Mouse (Mus musculus) heart, adult 18-20 months (tissue): ENCODE results near the gene Fam107b. TPM values are rescaled to one million over a fixed set of nuclear protein-coding genes. Genes with fewer than 3 reads are reported as not detected.
A peak's percentile ranks its signal among the peaks of the same experiment; 100 is the strongest.
"Not testable (repeated sequence)": the region's sequence is repeated elsewhere in the genome, so short reads cannot be mapped to it uniquely, and the experiment has no call there.

Source experiments
- DNase-seq, 2 experiments: peaks; one replicate each; pipeline ENCODE4 v3.0.0; 2021 to 2022; ENCODE audit warnings: mixed read lengths in 1 of 2
- total RNA-seq, 2 experiments: library from RNA; stranded (reverse); gene quantifications; 2 replicates each; pipeline ENCODE4 v1.2.3; 2021

The Fam107b gene
- total RNA-seq, 2 experiments from 2014 or later: 5.5 to 11.9 TPM

- DNase-seq: no peak
Measured at GRCm38 (mm10) chr2:3712369-3713042, 142.2 kb downstream of the Fam107b start.

GRCm38 (mm10) chr2:3713212-3713681 is 143.0 kb downstream of the Fam107b start:
- peak; percentile 92 to 96 for DNase-seq

GRCm38 (mm10) chr2:3713682-3714361 is 143.5 kb downstream of the Fam107b start:
- DNase-seq: peak; percentile 27 to 48

- no peak for DNase-seq
Measured at GRCm38 (mm10) chr2:3714511-3714910, 144.2 kb downstream of the Fam107b start.

- DNase-seq: no peak
Measured at GRCm38 (mm10) chr2:3715424-3715823, 145.1 kb downstream of the Fam107b start.

GRCm38 (mm10) chr2:3717268-3717667 is 147.0 kb downstream of the Fam107b start:
- DNase-seq: no peak

GRCm38 (mm10) chr2:3717847-3718246 is 147.6 kb downstream of the Fam107b start:
- no peak for DNase-seq

- DNase-seq: not testable (repeated sequence)
Measured at GRCm38 (mm10) chr2:3719436-3720121, 149.3 kb downstream of the Fam107b start.

GRCm38 (mm10) chr2:3721107-3721506 is 150.8 kb downstream of the Fam107b start:
- no peak for DNase-seq

- no peak for DNase-seq
Measured at GRCm38 (mm10) chr2:3721974-3722373, 151.7 kb downstream of the Fam107b start.

- DNase-seq: no peak
Measured at GRCm38 (mm10) chr2:3723391-3724106, 153.3 kb downstream of the Fam107b start.

GRCm38 (mm10) chr2:3726501-3727078 is 156.3 kb downstream of the Fam107b start:
- DNase-seq: peak; percentile 45 to 46

GRCm38 (mm10) chr2:3727225-3727930 is 157.1 kb downstream of the Fam107b start:
- DNase-seq: no peak

GRCm38 (mm10) chr2:3728090-3728489 is 157.8 kb downstream of the Fam107b start:
- no peak for DNase-seq

GRCm38 (mm10) chr2:3729586-3729985 is 159.3 kb downstream of the Fam107b start:
- DNase-seq: no peak

GRCm38 (mm10) chr2:3730744-3731143 is 160.5 kb downstream of the Fam107b start:
- DNase-seq: peak in 1 of 2 experiments; percentile 30

- no peak for DNase-seq
Measured at GRCm38 (mm10) chr2:3731316-3732015, 161.2 kb downstream of the Fam107b start.

GRCm38 (mm10) chr2:3737917-3738694 is 167.8 kb downstream of the Fam107b start:
- DNase-seq: no peak

- DNase-seq: no peak
Measured at GRCm38 (mm10) chr2:3738734-3739133, 168.4 kb downstream of the Fam107b start.
